Mouse (Mus musculus): Measurements from ENCODE around the gene Papss1.

Gene Papss1

GRCm38 (mm10) chr3:131581096-131581495 lies 16.5 kb downstream of the Papss1 start:
- no peak for DNase-seq (ENCODE audit: low spot score)

DNA sequence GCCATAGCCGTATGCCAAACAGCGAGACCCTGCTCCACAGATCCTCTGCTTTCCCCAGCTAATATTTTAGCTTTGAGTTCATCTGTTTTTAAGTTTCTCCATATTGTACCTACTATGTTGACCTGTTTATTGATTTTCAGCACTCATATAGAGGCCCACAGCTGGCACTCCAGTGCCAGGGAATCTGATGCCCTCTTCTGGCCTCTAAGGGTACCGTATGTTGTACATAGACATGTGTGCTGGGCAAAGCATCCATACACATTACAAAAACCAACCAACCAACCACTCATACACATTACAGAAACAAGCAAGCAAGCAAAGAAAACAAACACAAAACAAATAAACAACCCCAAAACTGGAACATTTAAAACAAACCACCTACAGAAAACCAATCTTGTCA lies 22.2 kb downstream of the Papss1 start:
- DNase-seq (ENCODE audit: low spot score), result no peak

GRCm38 (mm10) chr3:131587959-131588358 lies 23.4 kb downstream of the Papss1 start:
- DNase-seq (ENCODE audit: low spot score), result no peak

DNA sequence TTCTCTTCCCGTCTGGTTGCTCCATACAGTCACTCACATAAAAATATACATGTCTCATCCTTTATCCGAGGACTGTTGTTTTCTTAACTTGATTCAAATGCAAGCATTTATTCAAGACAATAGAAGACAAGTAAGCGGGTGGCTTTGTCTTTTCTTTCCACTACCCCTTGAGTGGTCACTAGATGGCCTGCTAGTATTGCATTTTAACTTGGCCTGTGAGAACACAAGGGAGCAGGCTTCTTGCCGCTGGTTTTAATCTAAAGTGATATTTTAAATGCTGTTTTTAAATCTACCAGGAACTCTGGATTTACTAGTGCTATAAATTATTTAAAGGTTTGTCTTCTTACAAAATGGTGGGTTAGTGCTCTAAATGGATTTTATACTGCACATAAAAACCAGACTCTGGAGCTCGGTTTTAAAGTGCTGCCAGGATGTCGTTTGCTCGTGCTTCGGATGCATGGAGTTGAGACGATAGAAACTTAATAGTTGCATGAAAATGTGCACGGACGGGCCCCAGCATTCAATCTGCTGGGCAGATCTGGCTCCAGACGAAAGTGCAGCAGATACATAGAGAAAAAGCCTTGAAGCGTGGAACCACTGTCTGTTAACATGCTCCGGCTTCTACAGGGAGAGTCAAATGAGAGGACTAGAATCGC lies 28.7 kb downstream of the Papss1 start:
- DNase-seq (ENCODE audit: low spot score), result no peak

GRCm38 (mm10) chr3:131594361-131594760 lies 29.8 kb downstream of the Papss1 start:
- peak; percentile 31 for DNase-seq (ENCODE audit: low spot score)

DNA sequence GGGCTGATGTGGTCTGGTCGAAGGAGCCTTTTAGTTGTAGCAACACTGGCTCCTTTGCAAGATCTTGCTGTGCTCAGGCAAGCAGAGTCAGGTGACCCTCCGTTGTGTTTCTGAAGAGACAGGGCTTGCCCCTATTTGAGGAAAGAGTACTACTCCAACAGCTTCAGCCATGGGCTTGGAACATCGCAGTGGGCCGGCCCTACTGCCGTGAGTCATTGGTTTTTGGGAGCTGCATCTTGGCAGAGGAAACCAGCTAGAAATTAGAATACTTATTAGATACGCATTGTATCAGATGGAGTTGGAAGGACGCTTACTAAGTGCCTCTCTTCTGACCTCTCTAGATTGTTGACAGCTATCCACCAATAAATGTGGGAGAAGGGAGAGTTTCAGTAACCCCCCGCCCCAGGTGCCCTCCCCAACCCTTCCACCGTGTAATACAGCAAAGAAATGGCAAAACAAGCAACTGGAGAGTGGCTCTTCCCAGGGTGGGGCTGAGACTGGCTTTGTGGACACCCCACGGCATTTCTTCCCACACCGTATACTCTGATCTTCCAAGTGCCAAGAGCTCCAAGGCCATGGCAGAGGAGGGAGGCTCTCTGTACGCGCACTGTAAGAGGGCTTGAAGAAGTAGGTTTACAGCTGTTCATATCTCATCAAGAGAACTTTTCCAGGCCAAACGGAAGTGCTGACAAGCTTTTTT lies 31.1 kb downstream of the Papss1 start:
- no peak for DNase-seq (ENCODE audit: low spot score)

DNA sequence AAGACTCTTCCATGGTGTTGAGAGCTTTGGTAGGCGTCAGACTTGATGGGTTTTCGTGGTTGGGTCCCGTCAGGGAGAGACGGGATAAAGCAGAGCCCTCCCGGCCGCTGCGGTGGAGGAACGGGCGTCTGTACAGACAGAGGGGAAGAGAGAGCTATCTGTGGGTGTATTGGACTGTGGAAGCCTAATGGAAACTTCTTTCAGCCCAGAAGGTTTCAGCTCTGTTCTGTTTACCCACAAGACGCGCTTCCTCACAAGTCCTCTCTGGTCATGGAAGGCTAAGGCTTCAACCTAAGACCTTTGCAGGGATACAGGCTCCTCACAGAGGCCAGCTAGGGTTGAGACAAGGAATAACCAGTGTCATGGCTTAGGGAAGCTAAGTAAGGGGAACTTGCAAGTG lies 36.2 kb downstream of the Papss1 start:
- DNase-seq (ENCODE audit: low spot score), result no peak

GRCm38 (mm10) chr3:131601366-131601765 lies 36.8 kb downstream of the Papss1 start:
- no peak for DNase-seq (ENCODE audit: low spot score)

GRCm38 (mm10) chr3:131602995-131603414 lies 38.4 kb downstream of the Papss1 start:
- DNase-seq (ENCODE audit: low spot score), result no peak

DNA sequence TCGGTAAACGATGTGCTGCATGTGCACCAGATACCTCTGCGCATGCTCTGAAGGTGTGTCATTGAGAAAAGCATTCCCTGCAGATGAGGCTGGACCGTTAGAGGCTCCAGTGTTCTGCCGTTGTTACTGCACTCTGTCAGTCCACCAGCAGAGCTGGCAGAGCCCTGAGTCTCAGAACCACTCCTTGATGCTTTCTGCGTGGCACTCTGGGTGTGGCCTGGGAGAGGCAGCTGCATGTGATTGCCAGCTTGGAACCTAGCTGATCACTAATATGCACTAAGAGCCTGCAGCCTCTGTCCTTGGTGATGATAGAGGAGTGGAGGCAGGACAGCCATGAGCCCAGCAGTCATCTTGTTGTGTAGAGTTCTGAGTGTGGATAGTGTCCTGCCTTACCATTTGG lies 43.5 kb downstream of the Papss1 start:
- DNase-seq (ENCODE audit: low spot score), result no peak

DNA sequence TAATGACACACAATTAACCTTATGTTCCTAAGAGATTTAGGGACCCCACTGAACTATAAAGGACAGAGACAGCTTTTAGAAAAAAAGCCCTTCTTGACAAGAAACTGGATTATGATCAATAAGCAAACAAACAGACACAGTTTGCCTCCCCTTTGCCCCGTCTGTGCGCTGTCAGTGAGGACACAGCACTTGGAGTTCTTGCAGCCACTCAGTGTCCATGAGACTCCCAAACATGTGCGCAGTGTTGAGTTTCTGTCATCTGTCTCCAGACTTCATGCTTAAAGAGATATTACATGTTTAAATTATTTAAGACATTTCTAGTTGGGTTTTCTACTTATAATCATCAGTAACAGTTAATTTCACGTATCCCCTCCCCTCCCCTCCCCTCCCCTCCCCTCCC lies 45.1 kb downstream of the Papss1 start:
- no peak for DNase-seq (ENCODE audit: low spot score)

- no peak for DNase-seq (ENCODE audit: low spot score)
Measured at GRCm38 (mm10) chr3:131610595-131610994, 46.0 kb downstream of the Papss1 start.

DNA sequence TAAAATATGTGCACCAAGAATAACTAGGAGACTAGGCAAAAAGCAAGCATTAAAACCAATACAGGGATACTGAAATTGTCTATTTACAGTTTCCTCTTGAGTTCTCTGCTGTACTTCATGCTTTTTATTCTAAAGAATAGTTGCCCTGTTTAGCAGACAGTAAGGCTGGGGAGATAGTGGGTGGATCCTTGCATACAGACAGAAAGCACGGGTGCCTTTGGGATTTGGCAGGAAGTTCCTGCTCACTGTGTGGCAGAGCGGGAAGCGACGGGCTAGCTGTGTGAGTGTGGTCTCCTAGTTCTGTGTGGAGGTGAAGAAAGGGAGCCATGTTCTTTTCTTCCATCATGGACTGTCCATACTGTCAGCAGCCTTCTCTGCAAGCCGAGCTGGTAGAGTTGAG lies 48.3 kb downstream of the Papss1 start:
- DNase-seq (ENCODE audit: low spot score), result no peak

- no peak for DNase-seq (ENCODE audit: low spot score)
Measured at GRCm38 (mm10) chr3:131614056-131614455, 49.5 kb downstream of the Papss1 start.

DNA sequence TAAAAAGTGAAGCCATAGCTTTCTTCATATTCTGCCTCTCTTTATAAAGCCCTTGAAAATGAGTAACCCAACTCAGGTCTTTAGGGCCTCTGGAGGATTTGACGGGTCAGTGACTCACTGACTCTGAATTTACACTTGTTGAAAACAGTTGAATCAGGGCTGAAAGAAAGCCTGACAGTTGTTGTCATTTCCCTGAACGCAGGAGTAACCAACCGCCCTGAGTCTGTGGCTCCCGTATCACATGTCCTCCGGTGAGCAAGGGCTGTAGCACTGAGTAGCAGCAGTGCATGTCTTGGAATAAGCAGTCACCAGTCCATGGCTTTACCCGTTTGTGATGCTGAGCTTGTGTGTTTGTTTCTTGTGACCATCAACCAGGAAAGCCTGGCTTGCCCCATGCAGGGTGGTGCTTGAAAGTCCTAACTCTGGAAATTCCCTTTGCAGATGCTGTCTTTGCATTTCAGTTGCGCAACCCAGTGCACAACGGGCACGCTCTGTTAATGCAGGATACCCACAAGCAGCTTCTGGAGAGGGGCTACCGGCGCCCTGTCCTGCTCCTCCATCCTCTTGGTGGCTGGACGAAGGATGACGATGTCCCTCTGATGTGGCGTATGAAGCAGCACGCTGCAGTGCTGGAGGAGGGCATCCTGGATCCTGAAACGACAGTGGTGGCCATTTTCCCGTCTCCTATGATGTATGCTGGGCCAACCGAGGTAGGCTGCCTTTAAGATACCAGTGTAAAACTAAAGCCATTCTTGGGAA lies 54.2 kb downstream of the Papss1 start:
- DNase-seq (ENCODE audit: low spot score), result no peak

GRCm38 (mm10) chr3:131623208-131623607 lies 58.6 kb downstream of the Papss1 start:
- DNase-seq (ENCODE audit: low spot score), result no peak

DNA sequence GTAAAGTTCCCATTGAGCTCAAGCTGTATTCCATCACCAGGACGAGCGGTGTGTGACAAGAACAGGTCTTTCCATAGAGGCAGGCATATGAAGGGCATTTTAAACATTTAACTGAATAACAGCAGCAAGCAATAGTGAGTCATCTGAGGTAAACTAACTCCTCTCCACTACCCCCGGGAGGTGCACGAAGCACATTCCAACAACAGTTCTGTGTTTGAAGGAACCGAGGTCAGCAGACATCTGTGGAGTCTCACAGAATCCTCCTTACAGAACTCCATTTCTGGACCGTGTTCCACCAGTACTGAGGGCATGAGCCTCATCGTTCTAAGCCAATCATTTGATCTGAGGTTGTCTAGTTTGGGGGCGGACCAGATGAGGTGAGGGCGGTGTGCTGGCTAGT lies 59.5 kb downstream of the Papss1 start:
- DNase-seq (ENCODE audit: low spot score), result no peak

- no peak for DNase-seq (ENCODE audit: low spot score)
Measured at GRCm38 (mm10) chr3:131627476-131627875, 62.9 kb downstream of the Papss1 start.

GRCm38 (mm10) chr3:131628265-131628664 lies 63.7 kb downstream of the Papss1 start:
- no peak for DNase-seq (ENCODE audit: low spot score)

GRCm38 (mm10) chr3:131628931-131629330 lies 64.4 kb downstream of the Papss1 start:
- DNase-seq (ENCODE audit: low spot score), result no peak

- DNase-seq (ENCODE audit: low spot score), result no peak
Measured at GRCm38 (mm10) chr3:131630407-131631317, 66.1 kb downstream of the Papss1 start.

DNA sequence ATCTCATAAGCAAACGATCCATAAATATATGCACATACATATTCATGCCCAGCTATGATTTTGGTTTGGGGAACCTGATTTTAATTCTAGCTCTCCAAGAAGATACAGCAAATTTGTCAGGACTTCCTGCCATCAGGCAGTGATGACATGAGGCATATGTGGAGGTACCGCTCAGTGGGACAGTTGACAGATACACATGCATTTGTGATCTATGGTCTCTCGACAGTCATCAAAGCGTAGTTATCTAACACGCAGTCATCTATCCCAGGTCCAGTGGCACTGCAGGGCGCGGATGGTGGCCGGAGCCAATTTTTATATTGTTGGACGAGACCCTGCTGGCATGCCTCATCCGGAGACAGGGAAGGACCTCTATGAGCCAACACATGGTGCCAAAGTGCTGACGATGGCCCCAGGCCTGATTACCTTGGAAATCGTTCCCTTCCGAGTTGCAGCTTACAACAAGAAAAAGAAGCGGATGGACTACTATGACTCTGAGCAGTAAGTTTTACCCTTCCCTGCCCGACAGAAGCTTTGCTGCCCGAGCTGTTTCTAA lies 66.8 kb downstream of the Papss1 start:
- DNase-seq (ENCODE audit: low spot score), result no peak
